Mouse (Mus musculus) granulocyte monocyte progenitor cell, adult 5-6 weeks (primary cell): Measurements from ENCODE around the gene Taar7d. TPM values are rescaled to one million over a fixed set of nuclear protein-coding genes. Genes with fewer than 3 reads are reported as not detected.

Experiments used
- total RNA-seq, 2 experiments: library from RNA; stranded (forward) in 1 of 2; stranded (reverse) in 1 of 2; fragments of 200-712, 200-1000 nt in 1 of 2; fragments of >200 nt in 1 of 2; fragmentation: Nextera tagmentation in 1 of 2; gene quantifications; 2 replicates each; pipeline ENCODE4 v1.2.3; 2014 to 2017

Taar7d gene
- total RNA-seq, 2 experiments from 2014 or later, result not detected

Other genes with a start within 250 kb of the Taar7d start
- 9,329 and 9,382 TPM in 2 replicates for gene Rps12, start 239.9 kb upstream of the Taar7d start, total RNA-seq (2014; fragmentation: Nextera tagmentation)
- 1,810 and 2,372 TPM in 2 replicates for gene Rps12, start 239.9 kb upstream of the Taar7d start, total RNA-seq (2017)
- 2.8 TPM in 1 of 2 replicates, not detected in the other for gene Slc18b1, start 230.2 kb upstream of the Taar7d start, total RNA-seq (2014; fragmentation: Nextera tagmentation)
- not detected in 2 replicates for gene Slc18b1, start 230.2 kb upstream of the Taar7d start, total RNA-seq (2017)
- gene Vnn3, start 175.8 kb upstream of the Taar7d start, total RNA-seq (2014; fragmentation: Nextera tagmentation), result not detected in 2 replicates
- gene Vnn3, start 175.8 kb upstream of the Taar7d start, total RNA-seq (2017), result 0.34 TPM in 1 of 2 replicates, not detected in the other
- gene Vnn1, start 132.5 kb upstream of the Taar7d start, total RNA-seq (2014; fragmentation: Nextera tagmentation), result not detected in 2 replicates
- not detected in 2 replicates for gene Vnn1, start 132.5 kb upstream of the Taar7d start, total RNA-seq (2017)
- not detected in 2 replicates for gene Taar1, start 106.9 kb upstream of the Taar7d start, total RNA-seq (2014; fragmentation: Nextera tagmentation)
- gene Taar1, start 106.9 kb upstream of the Taar7d start, total RNA-seq (2017), result not detected in 2 replicates
- not detected in 2 replicates for gene Taar2, start 88.7 kb upstream of the Taar7d start, total RNA-seq (2014; fragmentation: Nextera tagmentation)
- gene Taar2, start 88.7 kb upstream of the Taar7d start, total RNA-seq (2017), result not detected in 2 replicates
- not detected in 2 replicates for gene Taar3, start 77.7 kb upstream of the Taar7d start, total RNA-seq (2014; fragmentation: Nextera tagmentation)
- not detected in 2 replicates for gene Taar3, start 77.7 kb upstream of the Taar7d start, total RNA-seq (2017)
- not detected in 2 replicates for gene Taar4, start 66.7 kb upstream of the Taar7d start, total RNA-seq (2014; fragmentation: Nextera tagmentation)
- gene Taar4, start 66.7 kb upstream of the Taar7d start, total RNA-seq (2017), result not detected in 2 replicates
- gene Taar5, start 56.5 kb upstream of the Taar7d start, total RNA-seq (2014; fragmentation: Nextera tagmentation), result not detected in 2 replicates
- not detected in 2 replicates for gene Taar5, start 56.5 kb upstream of the Taar7d start, total RNA-seq (2017)
- gene Taar6, start 41.6 kb upstream of the Taar7d start, total RNA-seq (2014; fragmentation: Nextera tagmentation), result not detected in 2 replicates
- gene Taar6, start 41.6 kb upstream of the Taar7d start, total RNA-seq (2017), result not detected in 2 replicates
- gene Taar7a, start 33.7 kb upstream of the Taar7d start, total RNA-seq (2014; fragmentation: Nextera tagmentation), result not detected in 2 replicates
- gene Taar7a, start 33.7 kb upstream of the Taar7d start, total RNA-seq (2017), result not detected in 2 replicates
- not detected in 2 replicates for gene Taar7b, start 27.3 kb upstream of the Taar7d start, total RNA-seq (2014; fragmentation: Nextera tagmentation)
- not detected in 2 replicates for gene Taar7b, start 27.3 kb upstream of the Taar7d start, total RNA-seq (2017)
- not detected in 2 replicates for gene Taar7e, start 10.4 kb downstream of the Taar7d start, total RNA-seq (2014; fragmentation: Nextera tagmentation)
- gene Taar7e, start 10.4 kb downstream of the Taar7d start, total RNA-seq (2017), result not detected in 2 replicates
- not detected in 2 replicates for gene Taar7f, start 22.3 kb downstream of the Taar7d start, total RNA-seq (2014; fragmentation: Nextera tagmentation)
- gene Taar7f, start 22.3 kb downstream of the Taar7d start, total RNA-seq (2017), result not detected in 2 replicates
- not detected in 2 replicates for gene Taar8a, start 49.3 kb downstream of the Taar7d start, total RNA-seq (2014; fragmentation: Nextera tagmentation)
- gene Taar8a, start 49.3 kb downstream of the Taar7d start, total RNA-seq (2017), result not detected in 2 replicates
- gene Taar8b, start 65.1 kb downstream of the Taar7d start, total RNA-seq (2014; fragmentation: Nextera tagmentation), result not detected in 2 replicates
- not detected in 2 replicates for gene Taar8b, start 65.1 kb downstream of the Taar7d start, total RNA-seq (2017)
- not detected in 2 replicates for gene Taar8c, start 74.7 kb downstream of the Taar7d start, total RNA-seq (2014; fragmentation: Nextera tagmentation)
- not detected in 2 replicates for gene Taar8c, start 74.7 kb downstream of the Taar7d start, total RNA-seq (2017)
- not detected in 2 replicates for gene Taar9, start 82.3 kb downstream of the Taar7d start, total RNA-seq (2014; fragmentation: Nextera tagmentation)
- gene Taar9, start 82.3 kb downstream of the Taar7d start, total RNA-seq (2017), result not detected in 2 replicates
- gene Stx7, start 122.1 kb downstream of the Taar7d start, total RNA-seq (2014; fragmentation: Nextera tagmentation), result 47.3 and 48.3 TPM in 2 replicates
- 60.2 and 67.6 TPM in 2 replicates for gene Stx7, start 122.1 kb downstream of the Taar7d start, total RNA-seq (2017)
- gene Moxd1, start 196.3 kb downstream of the Taar7d start, total RNA-seq (2014; fragmentation: Nextera tagmentation), result not detected in 2 replicates
- not detected in 2 replicates for gene Moxd1, start 196.3 kb downstream of the Taar7d start, total RNA-seq (2017)